Mouse (Mus musculus) stomach, postnatal 0 days (tissue): ENCODE measurements at regions not wholly inside any gene's neighbourhood (a gene's known extent, or its start where the extent isn't known, plus 50 kb on each side); places are given as distances from the start of the nearest gene placed in this dataset.

ENCODE experiments used
- CTCF ChIP-seq: IDR thresholded peaks from 2 replicates; pipeline ENCODE4 v1.5.1; 2016; ENCODE audit warnings: antibody characterized with exemption, low read depth, mild to moderate bottlenecking, moderate library complexity
- EP300 ChIP-seq: optimal IDR thresholded peaks from 2 replicates; pipeline ENCODE3; 2016; ENCODE audit warnings: antibody characterized with exemption

GRCm38 (mm10) chr5:4391083-4391482 lies 198.9 kb downstream of the Mterf1b start:
- TF ChIP-seq CTCF (no peak), EP300 (no peak)
